Comparison of ENCODE assay signal across 11 mouse cellular contexts in genomic region chr2:57614587-57614991, GRCm38 (mm10).
DNase-seq lines count a peak whose midpoint lies in the region; ATAC-seq and TF ChIP-seq lines count a peak whose summit lies in the region.
"Had no signal": no experiment of that assay in that cellular context is flagged by ENCODE, and none has a peak within 500 bp of the region (broad histone marks: within the 10 kb centered on the region; RNA-seq: fewer than 3 reads in every experiment).

No protein-coding gene starts in this region.

- no peaks in the 10 kb centered on the region for H3K36me3 ChIP-seq in forebrain, embryonic 11.5 days (ENCODE audit: control insufficient read depth, insufficient read depth, low read length)
- no peaks in the 10 kb centered on the region for H3K36me3 ChIP-seq in limb, embryonic 13.5 days
- no peaks in the 10 kb centered on the region for H3K36me3 ChIP-seq in intestine, embryonic 16.5 days (ENCODE audit: control insufficient read depth, insufficient read depth, low read length)

- H3K4me1 ChIP-seq in forebrain, embryonic 11.5 days (replicated peaks; ENCODE audit: control insufficient read depth, insufficient read depth, low read length): peaks cover 14% of the 10 kb centered on the region
- peaks cover 9% of the 10 kb centered on the region; the same call in 1 of the 2 replicates for H3K4me1 ChIP-seq in limb, embryonic 13.5 days
- peaks cover 3% of the 10 kb centered on the region for H3K4me1 ChIP-seq in olfactory bulb, adult 2 months (ENCODE audit: control insufficient read depth, insufficient read depth, low read length)
- H3K4me1 ChIP-seq in intestine, embryonic 16.5 days (ENCODE audit: control insufficient read depth, insufficient read depth, low read length): no peaks in the 10 kb centered on the region

- ATAC-seq in forebrain, embryonic 11.5 days (replicated peaks; ENCODE audit: low FRiP score): peak; percentile 81
- no peak for ATAC-seq in limb, embryonic 13.5 days (ENCODE audit: low FRiP score, low read depth)
- no peak for ATAC-seq in intestine, embryonic 16.5 days
- no peak for ATAC-seq in CD4-positive, CD25-positive, alpha-beta regulatory T cell, adult 4 months

- H3K27ac ChIP-seq in forebrain, embryonic 11.5 days (ENCODE audit: low read depth, low read length): no peak overlapping the region
- H3K27ac ChIP-seq in limb, embryonic 13.5 days: no peak overlapping the region
- H3K27ac ChIP-seq in olfactory bulb, adult 2 months (ENCODE audit: insufficient read depth, low read depth, low read length): peak overlapping the region; percentile 83; the same call in 1 of the 2 replicates
- H3K27ac ChIP-seq in intestine, embryonic 16.5 days (ENCODE audit: low read length): no peak overlapping the region

- no peak overlapping the region for H3K9ac ChIP-seq in forebrain, embryonic 11.5 days (ENCODE audit: low read length)
- H3K9ac ChIP-seq in limb, embryonic 13.5 days: peak overlapping the region; percentile 48; the same call in 1 of the 2 replicates
- H3K9ac ChIP-seq in intestine, embryonic 16.5 days (ENCODE audit: low read depth, low read length): no peak overlapping the region

- no peaks in the 10 kb centered on the region for H3K9me3 ChIP-seq in forebrain, embryonic 11.5 days (ENCODE audit: control insufficient read depth, low read length)
- no peaks in the 10 kb centered on the region for H3K9me3 ChIP-seq in limb, embryonic 13.5 days
- H3K9me3 ChIP-seq in intestine, embryonic 16.5 days (ENCODE audit: control insufficient read depth, low read length): no peaks in the 10 kb centered on the region

- DNase-seq in layer of hippocampus, postnatal 14 days (ENCODE audit: low spot score in 2 of 2): peak; percentile 31 to 43
- DNase-seq in layer of hippocampus, adult 9-11 months: no peak
- peak; percentile 48 for DNase-seq in forebrain, embryonic 11.5 days (ENCODE audit: low spot score)
- DNase-seq in gastrocnemius, adult 8-10 months (ENCODE audit: low spot score in 2 of 2): no peak
- DNase-seq: cerebellum, postnatal 14 days; kidney, adult 9 months; lung, postnatal 14 days had no signal

- 23% methylated on average over 12 of the region's 12 CpGs for WGBS in forebrain, embryonic 11.5 days
- 40% methylated on average over 12 of the region's 12 CpGs for WGBS in limb, embryonic 13.5 days
- 19% methylated on average over 12 of the region's 12 CpGs for WGBS in olfactory bulb, adult 2 months
- WGBS in intestine, embryonic 16.5 days: 64% methylated on average over 12 of the region's 12 CpGs

- peak overlapping the region; percentile 8; the same call in 1 of the 2 replicates for H3K4me2 ChIP-seq in forebrain, embryonic 11.5 days (ENCODE audit: low read depth, low read length, severe bottlenecking)
- peak overlapping the region; percentile 63 for H3K4me2 ChIP-seq in limb, embryonic 13.5 days (replicated peaks)
- no peak overlapping the region for H3K4me2 ChIP-seq in intestine, embryonic 16.5 days (ENCODE audit: low read depth, low read length)

- TF ChIP-seq CTCF in olfactory bulb, adult 2 months (IDR thresholded peaks at IDR 0.05; ENCODE audit: insufficient read depth, low read depth, low read length): no peak

- no peaks in the 10 kb centered on the region for H3K27me3 ChIP-seq in forebrain, embryonic 11.5 days (ENCODE audit: control insufficient read depth, insufficient read depth, low read length)
- H3K27me3 ChIP-seq in limb, embryonic 13.5 days: 0 out of 2 replicates have a peak, but pooled peaks cover 6% of the 10 kb centered on the region
- H3K27me3 ChIP-seq in intestine, embryonic 16.5 days (replicated peaks; ENCODE audit: control insufficient read depth, insufficient read depth, low read length): no peaks in the 10 kb centered on the region

- no peak for TF ChIP-seq POLR2A in olfactory bulb, adult 2 months (IDR thresholded peaks at IDR 0.05; ENCODE audit: insufficient read depth, low read depth, low read length)

- H3K4me3 ChIP-seq in forebrain, embryonic 11.5 days (ENCODE audit: low read depth, low read length): no peak overlapping the region
- H3K4me3 ChIP-seq in limb, embryonic 13.5 days: peak overlapping the region; percentile 33
- H3K4me3 ChIP-seq in olfactory bulb, adult 2 months (ENCODE audit: insufficient read depth, low read depth, low read length): peak overlapping the region; percentile 16
- no peak overlapping the region for H3K4me3 ChIP-seq in intestine, embryonic 16.5 days (ENCODE audit: low read length)

Comparison
In these comparisons a context has a peak if more than half of its experiments do, and no peak if none do; other contexts are left out.
1. DNase-seq: peak in layer of hippocampus, postnatal 14 days (2 of 2) and forebrain, embryonic 11.5 days (single experiment); none in layer of hippocampus, adult 9-11 months (single experiment) and gastrocnemius, adult 8-10 months (0 of 2).
2. H3K4me3 ChIP-seq: peak in limb, embryonic 13.5 days (single experiment) and olfactory bulb, adult 2 months (single experiment); none in forebrain, embryonic 11.5 days (single experiment) and intestine, embryonic 16.5 days (single experiment).